Mouse (Mus musculus) lung, adult 18-20 months (tissue): Measurements from ENCODE around the gene Ptprk.

Experiments
- DNase-seq, 2 experiments: peaks; one replicate each; pipeline ENCODE4 v3.0.0; 2022; ENCODE audit warnings: mixed read lengths in 2 of 2

Ptprk gene

DNA sequence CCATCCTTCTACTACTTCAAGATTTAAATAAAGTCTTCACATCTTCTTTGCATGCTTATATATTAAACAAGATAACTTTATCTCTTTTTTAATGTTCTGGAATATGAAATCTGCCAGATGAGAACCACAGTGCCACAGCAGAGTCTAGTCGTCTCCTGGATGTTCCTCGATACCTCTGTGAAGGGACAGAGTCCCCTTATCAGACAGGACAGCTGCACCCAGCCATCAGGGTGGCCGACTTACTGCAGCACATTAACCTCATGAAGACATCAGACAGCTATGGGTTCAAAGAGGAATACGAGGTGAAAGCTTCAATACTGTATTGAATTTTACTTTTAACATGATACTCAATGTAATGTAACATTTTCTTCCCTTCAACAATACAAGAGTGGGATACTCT, 491.8 kb downstream of the Ptprk start:
- no peak for DNase-seq

DNA sequence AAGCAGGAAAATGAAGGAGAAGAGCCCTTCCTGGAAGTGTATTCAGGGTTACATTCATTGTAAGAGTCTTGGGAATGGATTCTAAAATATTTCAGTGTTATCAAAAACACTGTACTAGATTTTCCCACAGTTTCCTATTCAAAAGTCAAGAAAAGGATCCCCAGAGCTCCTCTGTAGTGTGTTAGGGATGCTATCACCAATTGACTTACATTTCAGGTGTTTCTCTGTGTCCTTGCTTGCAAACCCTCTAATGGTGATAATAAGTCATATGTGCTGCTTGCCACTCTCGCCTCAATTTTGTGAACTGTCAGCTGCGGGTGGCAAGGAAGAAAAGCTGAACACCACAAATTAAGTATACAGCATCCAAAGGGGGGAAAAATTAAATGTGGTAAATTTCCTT, 492.2 kb downstream of the Ptprk start:
- DNase-seq, result no peak

DNA sequence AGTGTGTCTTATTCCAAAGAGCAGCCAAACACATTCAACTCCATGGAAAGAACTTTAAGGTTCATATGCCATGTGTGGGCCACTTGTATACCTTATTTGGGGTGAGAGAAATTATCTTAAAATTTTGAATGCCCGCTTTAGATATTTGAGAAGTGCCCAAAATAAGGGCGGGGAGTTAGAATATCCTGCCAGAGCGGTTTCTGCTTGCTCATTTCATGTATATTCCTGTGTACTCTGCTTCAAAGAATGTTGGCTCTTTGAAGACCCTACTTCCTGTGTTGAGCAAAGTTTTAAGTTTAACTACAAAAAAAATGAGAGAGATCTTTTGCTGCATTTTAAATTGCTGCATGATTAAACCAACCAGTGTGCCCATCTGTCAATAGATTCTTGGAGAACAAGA, 492.8 kb downstream of the Ptprk start:
- DNase-seq, result no peak

DNA sequence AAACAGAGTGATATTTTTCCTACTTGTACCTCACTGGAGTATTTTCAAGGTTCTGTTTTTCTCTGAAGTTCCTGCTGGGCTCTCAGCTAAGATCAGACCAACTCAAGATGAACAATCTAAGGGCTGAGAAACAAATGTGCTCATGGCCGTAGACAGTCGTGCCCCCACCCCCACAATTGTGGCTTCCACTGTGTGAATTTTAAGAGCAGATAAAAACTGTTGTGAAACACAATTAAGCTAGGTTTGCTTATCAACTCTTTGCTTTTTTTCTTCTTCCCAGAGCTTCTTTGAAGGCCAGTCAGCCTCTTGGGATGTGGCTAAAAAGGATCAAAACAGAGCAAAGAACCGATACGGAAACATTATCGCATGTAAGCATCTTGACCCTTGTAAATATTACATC, 493.4 kb downstream of the Ptprk start:
- no peak for DNase-seq

DNA sequence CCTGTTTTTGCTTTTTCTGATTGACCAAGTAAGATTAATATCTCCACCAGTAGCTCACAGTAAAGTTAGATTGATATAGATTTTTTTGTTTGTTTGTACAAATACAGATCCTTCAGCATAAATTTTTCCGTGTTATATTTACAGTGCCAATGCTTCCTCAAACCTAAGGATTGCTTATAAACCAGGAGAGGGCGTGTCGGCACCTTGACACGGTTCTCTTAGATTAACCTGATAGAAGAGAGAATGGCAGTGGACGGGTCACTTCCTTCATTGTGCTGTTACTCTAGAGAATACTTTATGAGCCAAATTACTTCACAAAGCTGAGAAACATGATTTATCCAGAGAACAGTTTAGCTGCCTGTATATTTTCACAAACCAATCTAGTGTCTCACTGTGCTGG, 505.0 kb downstream of the Ptprk start:
- no peak for DNase-seq

DNA sequence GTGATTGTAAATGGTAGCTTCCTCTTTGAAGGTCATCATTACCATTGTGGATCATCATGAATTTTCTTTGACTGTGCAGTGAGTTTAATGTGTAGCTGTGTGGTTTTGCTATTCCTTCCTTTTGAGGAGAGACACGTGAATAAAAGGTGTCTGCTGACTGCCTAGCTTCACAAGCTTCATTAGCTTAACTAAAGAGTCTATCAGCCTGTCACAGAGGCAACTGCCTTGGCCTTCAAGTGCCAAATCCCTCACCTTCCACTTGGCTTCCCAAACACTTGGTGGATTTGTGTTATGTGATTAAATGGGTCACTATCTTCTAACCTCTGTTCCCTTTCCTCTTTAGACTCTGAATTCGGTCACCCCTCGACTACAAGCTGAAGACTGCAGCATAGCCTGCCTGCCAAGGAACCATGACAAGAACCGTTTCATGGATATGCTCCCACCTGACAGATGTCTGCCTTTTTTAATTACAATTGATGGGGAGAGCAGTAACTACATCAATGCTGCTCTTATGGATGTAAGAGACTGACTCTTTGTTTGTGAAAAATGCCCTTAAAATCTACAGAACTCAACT, 512.0 kb downstream of the Ptprk start:
- no peak for DNase-seq

DNA sequence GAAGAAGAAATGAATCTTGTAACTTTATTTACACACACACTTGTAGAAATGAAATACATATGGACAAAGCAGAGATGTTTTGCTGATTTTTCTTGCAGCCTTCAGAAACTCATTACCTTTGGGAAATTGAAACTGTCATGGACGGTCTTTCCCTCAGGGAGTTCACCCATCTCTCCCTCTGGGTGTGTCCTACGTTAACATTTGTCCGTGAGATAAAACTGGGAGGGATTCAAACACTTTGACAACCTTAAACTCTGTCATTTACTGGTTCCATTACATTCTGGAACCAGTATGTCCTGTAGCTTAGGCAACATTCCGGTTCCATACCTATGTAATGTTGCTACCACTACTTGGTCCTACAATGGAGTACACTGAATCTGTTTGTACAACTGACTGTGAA, 513.8 kb downstream of the Ptprk start:
- no peak for DNase-seq

DNA sequence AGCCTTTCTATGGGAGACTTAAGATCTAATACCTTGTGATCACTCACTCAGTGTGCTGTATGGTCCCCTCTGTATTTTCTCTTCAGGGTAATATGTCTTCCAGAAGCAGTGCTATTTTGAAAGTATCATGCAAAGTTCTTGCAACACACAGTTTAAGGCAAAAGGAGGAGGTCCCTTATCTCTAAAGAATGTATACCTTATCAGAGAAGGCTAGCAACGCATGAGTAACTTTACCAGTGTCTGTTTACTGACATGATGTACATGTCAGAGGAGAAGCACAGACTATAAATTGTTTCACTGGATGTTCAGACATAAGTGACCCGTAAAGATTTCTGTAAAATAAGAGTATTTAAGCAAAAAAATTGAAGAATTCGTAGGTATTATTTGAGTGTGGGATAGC, 516.2 kb downstream of the Ptprk start:
- DNase-seq, result no peak

DNA sequence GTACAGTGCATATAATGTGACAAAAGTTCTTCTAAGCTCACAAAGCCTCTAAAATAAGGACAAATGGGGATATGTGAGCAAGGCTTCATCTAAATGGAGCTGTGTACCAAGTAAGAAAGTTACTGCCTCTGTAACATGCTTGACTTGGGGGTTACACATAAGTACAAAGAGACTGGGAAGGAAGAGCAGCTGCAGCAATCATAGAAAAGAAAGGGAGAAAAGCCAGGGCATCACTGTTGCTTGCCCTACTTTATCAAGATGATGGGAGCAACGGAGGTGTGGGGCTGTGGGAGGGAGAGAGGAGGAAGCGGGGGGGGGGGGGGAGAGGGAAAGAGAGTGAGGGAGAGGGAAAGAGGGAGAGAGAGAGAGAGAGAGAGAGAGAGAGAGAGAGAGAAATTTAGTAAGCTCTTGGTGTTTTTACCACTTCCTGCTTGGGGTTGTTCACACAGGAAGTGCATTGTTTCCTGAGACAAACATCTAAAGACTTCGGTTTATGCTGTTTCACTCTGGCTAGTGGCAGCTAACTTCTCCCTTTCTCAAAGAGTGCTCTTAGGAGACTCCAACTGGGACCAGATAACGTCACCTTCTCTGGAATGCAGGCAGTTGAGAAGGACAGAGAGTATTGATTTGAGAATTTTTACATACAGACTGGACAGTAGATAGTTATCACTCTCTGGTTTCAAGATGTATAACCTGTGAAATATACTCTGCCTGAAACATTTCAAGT, 519.1 kb downstream of the Ptprk start:
- DNase-seq, result peak in 1 of 2 experiments; percentile 0

DNA sequence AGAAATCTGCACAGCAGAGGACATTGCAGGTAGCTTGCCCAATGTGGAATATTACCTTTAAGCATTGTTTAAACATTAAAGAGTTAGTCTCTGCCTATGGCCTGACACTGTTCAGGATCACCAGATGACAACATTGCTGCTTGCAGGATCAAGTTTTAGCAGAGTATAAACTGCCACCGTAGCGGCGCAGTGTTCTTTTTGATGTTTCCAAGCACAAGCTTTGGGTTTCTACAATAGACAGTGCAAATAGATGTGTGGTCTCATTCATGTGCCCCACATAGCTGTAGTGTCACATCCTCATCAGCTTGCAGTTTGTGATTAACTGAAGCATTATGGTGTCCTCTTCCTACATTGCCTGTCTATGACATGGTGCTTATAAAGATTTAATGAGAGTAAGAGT, 522.3 kb downstream of the Ptprk start:
- DNase-seq, result no peak

DNA sequence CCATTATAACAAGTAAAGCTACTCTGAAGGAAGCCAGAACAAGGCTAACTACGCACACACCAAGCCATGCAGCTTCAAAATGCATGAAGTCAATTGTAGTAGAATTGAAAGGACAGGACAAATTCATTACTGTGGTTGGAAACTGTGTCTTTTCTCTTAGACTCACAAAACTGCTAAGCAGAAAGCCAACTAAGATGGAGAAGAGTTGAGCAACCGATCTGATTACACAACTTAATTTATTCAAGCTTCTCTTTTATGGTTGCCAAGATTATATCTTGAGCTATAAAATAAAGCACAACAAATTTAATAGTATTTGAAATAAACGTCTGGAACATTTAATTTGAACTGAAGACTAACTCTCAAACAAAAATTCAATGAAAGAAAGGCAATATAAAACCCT, 534.5 kb downstream of the Ptprk start:
- no peak for DNase-seq

DNA sequence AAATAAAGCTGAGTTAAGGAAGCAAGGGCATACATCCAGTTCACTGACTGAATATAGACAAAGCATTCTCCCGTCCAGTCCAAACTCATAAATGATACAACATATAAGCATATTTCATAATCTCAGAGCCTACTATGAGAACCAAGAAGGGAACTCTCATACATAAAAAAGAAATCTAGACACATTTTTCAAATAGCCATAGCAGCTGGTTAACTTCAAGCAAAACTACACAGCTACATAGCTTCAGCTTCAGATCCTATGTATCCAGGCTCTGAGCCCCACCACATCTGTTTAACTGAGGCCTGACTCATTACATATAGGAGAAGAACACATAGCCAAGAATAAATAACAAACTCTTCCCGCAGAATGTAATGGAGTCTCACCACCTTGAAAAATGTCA, 539.8 kb downstream of the Ptprk start:
- DNase-seq, result no peak

DNA sequence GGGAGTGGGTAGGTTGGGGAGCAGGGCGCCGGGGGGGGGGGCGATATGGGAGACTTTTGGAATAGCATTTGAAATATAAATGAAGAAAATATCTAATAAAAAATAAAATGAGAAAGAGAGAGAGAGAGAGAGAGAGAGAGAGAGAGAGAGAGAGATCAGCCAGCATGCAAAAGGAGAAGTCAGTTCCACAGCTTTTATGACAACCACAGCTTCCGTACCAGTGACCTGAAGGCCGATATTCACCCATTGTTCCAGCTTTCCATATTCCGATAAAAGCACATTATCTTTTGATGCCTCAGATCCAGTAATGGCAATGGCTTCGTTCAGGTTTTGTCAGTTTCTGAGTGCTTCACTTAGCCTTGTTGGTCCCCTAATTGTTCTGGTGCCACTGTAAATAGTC, 542.6 kb downstream of the Ptprk start:
- no peak for DNase-seq

DNA sequence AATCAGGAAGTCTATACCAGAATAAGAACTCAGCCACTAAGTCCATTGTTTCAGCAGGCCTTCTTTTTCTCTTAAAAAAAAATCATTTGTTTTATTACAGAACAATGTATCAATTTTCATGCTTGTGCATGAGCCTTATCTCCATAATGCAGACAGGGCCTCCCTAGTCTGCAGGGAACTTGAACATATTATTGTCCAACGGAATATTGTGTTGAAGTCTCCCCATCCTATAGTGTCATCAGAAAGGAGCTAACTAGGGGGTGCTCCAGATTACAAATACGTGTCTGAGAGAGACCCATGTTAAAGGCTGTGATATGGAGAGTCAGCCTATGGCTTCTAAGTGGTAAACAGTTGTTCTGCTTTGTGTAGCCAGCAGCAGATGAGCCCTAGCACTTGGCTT, 543.4 kb downstream of the Ptprk start:
- no peak for DNase-seq

DNA sequence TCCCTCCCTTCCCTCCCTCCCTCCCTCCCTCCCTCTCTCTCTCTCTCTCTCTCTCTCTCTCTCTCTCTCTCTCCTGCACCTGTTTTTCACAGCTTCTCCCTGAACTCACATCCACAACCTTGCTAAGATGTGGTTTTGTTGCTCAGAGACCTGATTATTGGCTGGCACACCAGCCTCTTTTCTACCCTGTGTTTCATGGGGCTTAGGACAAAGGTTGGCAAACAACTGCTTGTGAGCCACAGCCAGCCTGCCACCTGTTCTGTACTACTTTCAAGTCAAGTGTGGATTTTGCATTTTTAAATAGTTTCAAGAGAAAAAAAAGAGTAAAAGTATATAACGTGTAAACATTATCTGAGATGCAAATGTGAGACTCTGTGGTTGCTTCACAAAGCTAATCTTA, 544.8 kb downstream of the Ptprk start:
- no peak for DNase-seq

DNA sequence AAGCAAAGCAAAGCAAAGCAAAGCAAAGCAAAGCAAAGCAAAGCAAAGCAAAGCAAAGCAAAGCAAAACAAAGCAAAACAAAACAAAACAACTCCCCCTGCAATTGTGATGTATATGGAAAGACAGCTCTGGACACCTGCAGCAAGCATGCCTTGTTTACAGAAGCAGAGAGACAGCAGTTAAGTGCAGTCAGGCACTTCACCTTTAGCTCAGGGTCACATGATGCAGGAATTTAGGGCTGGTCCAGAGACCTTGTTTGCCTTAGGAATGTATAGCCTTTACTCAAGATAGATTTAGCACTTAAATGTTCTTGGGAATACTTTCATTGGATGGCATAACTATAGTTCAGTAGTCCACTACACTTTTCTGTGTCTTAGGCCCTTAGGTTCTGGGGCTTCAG, 561.5 kb downstream of the Ptprk start:
- DNase-seq, result no peak

DNA sequence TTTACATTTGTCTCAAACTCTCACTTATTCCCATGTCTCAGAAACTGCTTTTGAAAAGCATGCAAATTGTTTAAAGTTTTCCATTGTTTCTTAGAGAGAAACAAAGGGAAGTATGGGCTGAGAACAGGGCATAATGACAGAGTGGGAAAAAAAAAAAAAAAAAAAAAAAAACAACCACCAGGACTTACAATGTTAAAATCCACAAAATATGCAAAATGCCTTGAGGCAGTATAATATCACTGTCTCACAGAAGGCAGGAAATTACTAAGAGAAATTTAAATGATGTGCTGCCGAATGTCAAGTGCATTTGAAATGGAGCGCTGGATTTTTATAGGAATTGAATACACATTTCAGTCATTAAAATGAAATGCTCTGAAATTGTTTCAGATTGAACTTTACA, 567.3 kb downstream of the Ptprk start:
- DNase-seq, result no peak
